Mouse (Mus musculus): ENCODE measurements around the gene Tenm4. TPM values are rescaled to one million over a fixed set of nuclear protein-coding genes. Genes with fewer than 3 reads are reported as not detected.
A peak's percentile ranks its signal among the peaks of the same experiment; 100 is the strongest.

Gene Tenm4
- polyA plus RNA-seq, 1 experiment from 2014 or later = 14.3 TPM

DNA sequence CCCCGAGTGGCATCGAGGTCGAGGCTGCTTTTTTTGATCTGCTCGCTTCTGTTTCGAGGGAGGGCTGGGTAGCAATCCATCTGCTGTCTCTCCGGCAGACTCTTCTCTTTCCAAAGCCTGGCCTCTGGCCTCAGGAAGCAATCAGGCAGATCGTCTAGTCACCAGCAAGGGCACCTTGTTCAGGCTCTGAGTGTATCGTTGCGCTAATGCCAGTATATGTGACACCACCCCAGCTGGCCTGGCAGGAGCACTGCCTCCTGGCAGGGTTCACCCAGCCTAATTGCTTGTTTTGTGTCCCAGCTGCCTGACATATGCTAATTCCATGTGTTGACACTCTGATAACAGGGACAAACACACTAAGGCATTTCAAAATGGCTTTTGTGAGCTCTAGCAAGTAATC lies 661.5 kb downstream of the Tenm4 start:
- H3K9ac ChIP-seq (ENCODE audit: low read depth, low read length) = 0 out of 2 replicates have a peak overlapping the region, but pooled peaks have one; percentile 8
- H3K9me3 ChIP-seq (ENCODE audit: control insufficient read depth, low read length) = no peaks in the 10 kb centered on the region
- 25% methylated on average over 9 of the region's 9 CpGs for WGBS
- peaks cover 2% of the 10 kb centered on the region; the same call in 1 of the 2 replicates for H3K4me1 ChIP-seq (ENCODE audit: control insufficient read depth, insufficient read depth, low read length)
- no peaks in the 10 kb centered on the region for H3K27me3 ChIP-seq (replicated peaks; ENCODE audit: control insufficient read depth, insufficient read depth, low read length)
- H3K4me3 ChIP-seq (ENCODE audit: low read length) = no peak overlapping the region
- H3K4me2 ChIP-seq (ENCODE audit: low read depth, low read length) = no peak overlapping the region
- H3K27ac ChIP-seq (ENCODE audit: low read length) = no peak overlapping the region
- peak; percentile 32; the same call in 1 of the 2 replicates for ATAC-seq
- H3K36me3 ChIP-seq (ENCODE audit: control insufficient read depth, insufficient read depth, low read length) = no peaks in the 10 kb centered on the region

DNA sequence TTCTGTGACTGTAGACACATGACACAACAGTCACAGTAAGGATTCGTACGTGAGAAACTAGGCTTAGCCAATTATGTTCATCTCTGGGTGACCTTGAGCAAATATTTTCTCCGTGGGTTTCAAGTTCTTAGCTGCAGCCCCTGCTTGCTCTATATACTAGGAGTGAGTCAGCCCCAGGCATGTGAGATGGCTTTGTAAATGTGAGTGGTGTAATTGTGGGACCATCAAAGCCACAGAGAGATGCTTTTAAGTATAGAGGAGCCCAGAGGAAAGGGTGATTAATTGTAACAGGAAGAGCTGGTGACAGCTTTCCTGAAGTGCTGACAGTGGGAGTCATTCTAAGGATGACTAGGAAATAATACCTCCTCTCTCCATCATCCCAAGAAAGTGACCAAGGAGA lies 662.0 kb downstream of the Tenm4 start:
- 60% methylated on average over 3 of the region's 3 CpGs for WGBS
- no peak for ATAC-seq
- no peaks in the 10 kb centered on the region for H3K9me3 ChIP-seq (ENCODE audit: control insufficient read depth, low read length)
- H3K4me1 ChIP-seq (ENCODE audit: control insufficient read depth, insufficient read depth, low read length) = peaks cover 2% of the 10 kb centered on the region; the same call in 1 of the 2 replicates
- H3K27me3 ChIP-seq (replicated peaks; ENCODE audit: control insufficient read depth, insufficient read depth, low read length) = no peaks in the 10 kb centered on the region
- no peak overlapping the region for H3K4me3 ChIP-seq (ENCODE audit: low read length)
- no peak overlapping the region for H3K4me2 ChIP-seq (ENCODE audit: low read depth, low read length)
- H3K27ac ChIP-seq (ENCODE audit: low read length) = no peak overlapping the region
- no peaks in the 10 kb centered on the region for H3K36me3 ChIP-seq (ENCODE audit: control insufficient read depth, insufficient read depth, low read length)
- H3K9ac ChIP-seq (ENCODE audit: low read depth, low read length) = no peak overlapping the region

DNA sequence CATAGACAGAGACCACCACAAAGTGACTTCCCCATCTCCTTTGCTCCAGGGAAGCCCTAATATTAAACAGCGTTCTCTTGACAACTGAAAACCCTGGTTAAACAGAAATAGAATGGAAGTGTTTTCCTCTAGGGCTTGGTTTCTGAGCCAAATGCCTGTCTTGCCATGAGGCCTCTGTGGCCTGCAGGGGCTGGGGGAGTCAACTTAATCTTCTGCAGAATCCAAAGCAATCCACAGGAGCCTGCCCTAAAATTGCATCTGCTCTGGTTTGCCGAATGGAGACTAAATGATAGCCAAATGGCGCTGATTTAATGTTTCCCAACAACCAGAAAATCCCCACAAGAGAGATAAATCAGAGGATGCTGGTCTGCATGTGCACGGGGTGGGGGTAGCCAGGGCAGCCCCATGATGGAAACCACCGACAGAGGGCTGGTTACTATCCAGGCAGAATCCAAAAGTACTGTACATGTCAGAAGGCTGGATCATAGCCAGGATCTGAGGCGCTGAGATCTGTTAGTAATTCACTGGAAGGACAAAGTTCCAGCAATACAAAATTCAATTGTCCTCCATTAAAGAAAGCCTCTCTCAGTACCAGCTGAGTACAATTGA lies 663.7 kb downstream of the Tenm4 start:
- no peak overlapping the region for H3K9ac ChIP-seq (ENCODE audit: low read depth, low read length)
- no peak overlapping the region for H3K4me2 ChIP-seq (ENCODE audit: low read depth, low read length)
- H3K27me3 ChIP-seq (replicated peaks; ENCODE audit: control insufficient read depth, insufficient read depth, low read length) = no peaks in the 10 kb centered on the region
- H3K27ac ChIP-seq (ENCODE audit: low read length) = peak overlapping the region; percentile 67
- H3K4me3 ChIP-seq (ENCODE audit: low read length) = no peak overlapping the region
- no peaks in the 10 kb centered on the region for H3K9me3 ChIP-seq (ENCODE audit: control insufficient read depth, low read length)
- peaks cover 2% of the 10 kb centered on the region; the same call in 1 of the 2 replicates for H3K4me1 ChIP-seq (ENCODE audit: control insufficient read depth, insufficient read depth, low read length)
- WGBS = 35% methylated on average over 6 of the region's 6 CpGs
- H3K36me3 ChIP-seq (ENCODE audit: control insufficient read depth, insufficient read depth, low read length) = no peaks in the 10 kb centered on the region
- peak; percentile 90 for ATAC-seq

DNA sequence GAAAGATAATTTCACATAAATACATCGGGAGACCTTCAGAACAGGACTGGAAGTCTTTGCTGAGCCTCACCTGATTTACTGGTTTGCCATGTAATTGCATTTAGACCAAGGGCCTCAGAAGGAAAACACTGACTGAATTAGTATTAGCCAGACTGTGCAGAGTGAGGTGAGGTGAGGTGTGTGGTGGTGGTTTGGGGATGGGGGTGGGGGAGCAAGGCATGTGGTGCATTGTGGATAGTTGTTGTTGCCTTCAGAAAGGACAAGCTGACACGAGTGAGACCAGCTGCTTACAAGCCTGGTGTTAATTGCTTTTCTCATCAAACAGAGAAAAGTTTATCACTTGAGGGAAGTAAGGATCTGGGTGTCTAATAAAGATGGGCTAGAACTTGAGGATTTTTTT lies 664.3 kb downstream of the Tenm4 start:
- no peaks in the 10 kb centered on the region for H3K9me3 ChIP-seq (ENCODE audit: control insufficient read depth, low read length)
- no peak overlapping the region for H3K4me3 ChIP-seq (ENCODE audit: low read length)
- H3K27ac ChIP-seq (ENCODE audit: low read length) = peak overlapping the region; percentile 43; the same call in 1 of the 2 replicates
- no peak overlapping the region for H3K4me2 ChIP-seq (ENCODE audit: low read depth, low read length)
- WGBS = 37% methylated on average over 2 of the region's 2 CpGs
- ATAC-seq = peak; percentile 32
- peaks cover 2% of the 10 kb centered on the region; the same call in 1 of the 2 replicates for H3K4me1 ChIP-seq (ENCODE audit: control insufficient read depth, insufficient read depth, low read length)
- H3K36me3 ChIP-seq (ENCODE audit: control insufficient read depth, insufficient read depth, low read length) = no peaks in the 10 kb centered on the region
- no peaks in the 10 kb centered on the region for H3K27me3 ChIP-seq (replicated peaks; ENCODE audit: control insufficient read depth, insufficient read depth, low read length)
- H3K9ac ChIP-seq (ENCODE audit: low read depth, low read length) = no peak overlapping the region

DNA sequence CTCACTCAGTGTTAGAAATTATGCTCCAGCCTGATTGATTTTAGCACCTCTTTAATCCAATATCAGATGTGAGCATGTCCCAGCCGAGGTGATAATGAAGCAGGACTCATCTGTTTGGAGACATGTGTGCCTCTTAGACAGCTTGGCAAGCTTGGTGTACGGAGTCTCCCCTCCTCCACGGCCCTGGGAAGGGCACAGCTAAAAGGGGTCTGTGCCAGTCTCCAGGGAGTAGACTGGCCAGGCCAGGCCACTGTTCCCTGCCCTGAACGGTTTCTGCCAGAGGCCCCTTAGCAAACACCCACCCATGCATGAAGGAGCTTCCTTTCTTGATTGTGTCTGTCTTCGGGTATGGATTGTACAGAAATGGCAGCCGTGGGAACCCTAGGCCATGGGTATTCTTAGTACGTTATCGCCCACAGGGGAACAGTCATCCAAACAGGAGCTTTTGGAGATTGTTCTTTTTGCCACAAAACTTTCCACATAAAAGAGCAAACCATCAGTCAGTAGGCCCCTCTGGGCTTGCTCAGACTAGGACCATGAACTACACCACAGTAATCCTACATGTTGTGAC lies 667.3 kb downstream of the Tenm4 start:
- ATAC-seq = no peak
- H3K27me3 ChIP-seq (replicated peaks; ENCODE audit: control insufficient read depth, insufficient read depth, low read length) = no peaks in the 10 kb centered on the region
- no peak overlapping the region for H3K4me3 ChIP-seq (ENCODE audit: low read length)
- no peak overlapping the region for H3K9ac ChIP-seq (ENCODE audit: low read depth, low read length)
- H3K4me1 ChIP-seq (ENCODE audit: control insufficient read depth, insufficient read depth, low read length) = peaks cover 6% of the 10 kb centered on the region; the same call in 1 of the 2 replicates
- no peaks in the 10 kb centered on the region for H3K9me3 ChIP-seq (ENCODE audit: control insufficient read depth, low read length)
- H3K27ac ChIP-seq (ENCODE audit: low read length) = no peak overlapping the region
- no peak overlapping the region for H3K4me2 ChIP-seq (ENCODE audit: low read depth, low read length)
- no peaks in the 10 kb centered on the region for H3K36me3 ChIP-seq (ENCODE audit: control insufficient read depth, insufficient read depth, low read length)
- 87% methylated on average over 8 of the region's 8 CpGs for WGBS

DNA sequence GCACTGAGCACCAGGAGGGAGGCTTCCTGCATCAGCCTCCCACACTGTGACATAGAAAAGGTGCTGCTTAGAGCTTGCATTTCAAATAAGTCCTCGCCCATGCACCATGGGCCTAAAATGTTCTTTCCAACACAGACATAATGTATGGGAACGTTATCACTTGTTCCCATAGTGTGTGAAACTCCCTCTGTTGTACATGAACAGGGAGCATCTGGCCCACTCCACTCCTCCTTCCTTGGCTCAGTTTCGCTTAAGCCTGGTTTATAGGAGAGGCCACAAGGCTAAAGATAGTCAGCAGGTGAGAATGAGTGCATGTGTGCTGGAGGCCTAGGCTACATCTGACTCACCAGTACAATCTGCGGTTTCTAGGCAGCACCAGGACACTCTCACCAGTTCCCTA lies 667.9 kb downstream of the Tenm4 start:
- no peak for ATAC-seq
- 93% methylated on average over 4 of the region's 4 CpGs for WGBS
- no peak overlapping the region for H3K27ac ChIP-seq (ENCODE audit: low read length)
- H3K9ac ChIP-seq (ENCODE audit: low read depth, low read length) = no peak overlapping the region
- H3K27me3 ChIP-seq (replicated peaks; ENCODE audit: control insufficient read depth, insufficient read depth, low read length) = no peaks in the 10 kb centered on the region
- peaks cover 9% of the 10 kb centered on the region; the same call in 1 of the 2 replicates for H3K4me1 ChIP-seq (ENCODE audit: control insufficient read depth, insufficient read depth, low read length)
- no peak overlapping the region for H3K4me2 ChIP-seq (ENCODE audit: low read depth, low read length)
- no peak overlapping the region for H3K4me3 ChIP-seq (ENCODE audit: low read length)
- H3K36me3 ChIP-seq (ENCODE audit: control insufficient read depth, insufficient read depth, low read length) = no peaks in the 10 kb centered on the region
- H3K9me3 ChIP-seq (ENCODE audit: control insufficient read depth, low read length) = no peaks in the 10 kb centered on the region

DNA sequence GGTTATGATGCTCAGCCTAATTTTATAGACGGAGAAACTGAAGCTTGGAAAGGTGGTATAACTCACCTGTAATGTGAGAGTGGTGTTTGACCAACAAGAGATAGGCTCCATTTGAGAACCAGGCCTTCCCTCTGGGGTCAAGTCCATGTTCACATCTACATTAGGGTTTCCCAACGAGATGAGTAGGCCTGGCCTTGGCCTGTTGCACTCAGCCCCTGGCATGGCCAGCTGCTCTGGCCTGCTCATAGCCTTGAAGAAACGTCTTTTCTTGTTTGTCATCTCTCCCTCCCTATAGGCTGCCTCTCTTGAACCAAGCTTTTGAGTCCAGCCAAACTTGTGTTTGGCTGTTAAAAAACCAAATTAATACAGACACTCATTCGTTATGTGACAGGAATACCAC lies 668.5 kb downstream of the Tenm4 start:
- no peaks in the 10 kb centered on the region for H3K27me3 ChIP-seq (replicated peaks; ENCODE audit: control insufficient read depth, insufficient read depth, low read length)
- no peak overlapping the region for H3K4me3 ChIP-seq (ENCODE audit: low read length)
- H3K9ac ChIP-seq (ENCODE audit: low read depth, low read length) = no peak overlapping the region
- ATAC-seq = no peak
- H3K36me3 ChIP-seq (ENCODE audit: control insufficient read depth, insufficient read depth, low read length) = no peaks in the 10 kb centered on the region
- WGBS = 84% methylated on average over 4 of the region's 4 CpGs
- H3K9me3 ChIP-seq (ENCODE audit: control insufficient read depth, low read length) = no peaks in the 10 kb centered on the region
- no peak overlapping the region for H3K4me2 ChIP-seq (ENCODE audit: low read depth, low read length)
- no peak overlapping the region for H3K27ac ChIP-seq (ENCODE audit: low read length)
- peaks cover 16% of the 10 kb centered on the region for H3K4me1 ChIP-seq (ENCODE audit: control insufficient read depth, insufficient read depth, low read length)

DNA sequence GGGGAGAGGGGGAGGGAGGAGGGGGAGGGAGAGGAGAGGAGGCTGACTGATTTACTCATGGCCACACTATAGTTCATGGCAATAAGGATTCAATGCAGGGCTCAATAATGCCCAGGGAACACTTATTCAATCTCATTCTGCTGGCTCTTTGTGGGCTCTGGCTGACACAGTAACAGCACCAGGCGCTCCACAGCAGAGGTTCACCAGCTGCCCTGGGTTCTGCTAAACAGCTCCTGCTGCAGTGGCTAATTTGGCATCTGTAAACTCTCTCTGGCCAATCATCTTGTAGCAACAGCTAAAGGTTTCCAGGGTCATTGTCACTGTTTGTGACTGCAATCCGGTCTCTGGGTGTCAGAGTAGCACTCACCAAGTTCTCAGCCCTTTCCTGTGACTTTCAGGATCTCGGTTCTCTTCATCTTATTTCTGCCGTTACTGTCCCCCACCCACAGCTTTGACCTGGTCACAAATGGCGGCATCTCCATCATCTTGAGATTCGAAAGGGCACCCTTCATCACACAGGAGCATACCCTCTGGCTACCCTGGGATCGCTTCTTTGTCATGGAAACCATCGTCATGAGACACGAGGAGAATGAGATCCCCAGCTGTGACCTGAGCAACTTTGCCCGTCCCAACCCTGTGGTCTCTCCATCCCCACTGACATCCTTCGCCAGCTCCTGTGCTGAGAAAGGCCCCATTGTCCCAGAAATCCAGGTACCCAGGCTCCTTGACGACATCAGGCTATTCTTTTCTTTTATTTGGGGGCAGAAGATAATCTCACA lies 671.6 kb downstream of the Tenm4 start:
- WGBS = 68% methylated on average over 12 of the region's 12 CpGs
- Histone ChIP-seq H3K27ac (ENCODE audit: low read length) (peak overlapping the region; percentile 31), H3K9me3 (ENCODE audit: control insufficient read depth, low read length) (no peaks in the 10 kb centered on the region), H3K27me3 (replicated peaks; ENCODE audit: control insufficient read depth, insufficient read depth, low read length) (no peaks in the 10 kb centered on the region), H3K36me3 (ENCODE audit: control insufficient read depth, insufficient read depth, low read length) (no peaks in the 10 kb centered on the region), H3K4me3 (ENCODE audit: low read length) (no peak overlapping the region), H3K4me2 (ENCODE audit: low read depth, low read length) (no peak overlapping the region), H3K4me1 (ENCODE audit: control insufficient read depth, insufficient read depth, low read length) (peaks cover 13% of the 10 kb centered on the region), H3K9ac (ENCODE audit: low read depth, low read length) (no peak overlapping the region)
- ATAC-seq = no peak

DNA sequence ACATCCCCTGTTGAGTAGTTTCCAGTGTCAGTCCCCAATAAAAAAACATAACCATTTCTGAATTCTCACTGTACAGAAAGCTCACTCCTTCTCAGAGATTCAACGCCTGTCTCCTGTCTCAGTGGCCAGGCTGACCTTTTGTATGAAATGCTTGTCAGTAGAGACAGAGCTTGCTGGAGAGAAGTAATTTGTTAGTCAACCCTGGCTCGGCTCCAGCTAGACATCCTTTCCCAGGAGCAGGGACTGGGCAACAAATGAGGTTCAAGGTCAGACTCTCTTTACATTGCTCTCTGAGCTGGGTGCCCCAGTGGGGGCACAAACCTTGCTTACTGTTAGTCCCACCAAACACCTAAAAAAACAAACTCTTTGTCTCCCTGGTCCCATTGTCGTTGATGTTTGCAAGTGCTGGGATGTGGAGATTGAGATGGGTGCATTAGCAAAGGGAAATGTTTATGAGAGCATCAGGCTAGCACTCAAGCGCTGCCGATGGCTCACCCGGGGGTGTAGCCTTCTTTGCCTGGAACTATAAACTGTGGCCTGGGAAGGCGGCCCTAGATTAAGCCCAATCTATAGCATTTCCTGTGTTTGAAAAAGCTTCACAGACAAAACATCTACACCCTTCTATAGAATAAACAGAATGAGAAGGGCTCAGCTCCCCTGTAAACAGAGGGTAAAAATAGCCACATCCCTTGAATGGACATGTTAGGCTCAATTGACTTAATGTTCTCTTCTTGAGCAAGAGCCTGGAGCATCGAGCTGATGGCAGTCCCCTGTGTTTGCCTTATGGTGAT lies 673.3 kb downstream of the Tenm4 start:
- Histone ChIP-seq H3K27ac (ENCODE audit: low read length) (peak overlapping the region; percentile 85), H3K9ac (ENCODE audit: low read depth, low read length) (no peak overlapping the region), H3K4me2 (ENCODE audit: low read depth, low read length) (no peak overlapping the region), H3K9me3 (ENCODE audit: control insufficient read depth, low read length) (no peaks in the 10 kb centered on the region), H3K4me3 (ENCODE audit: low read length) (no peak overlapping the region), H3K36me3 (ENCODE audit: control insufficient read depth, insufficient read depth, low read length) (no peaks in the 10 kb centered on the region), H3K4me1 (ENCODE audit: control insufficient read depth, insufficient read depth, low read length) (peaks cover 13% of the 10 kb centered on the region), H3K27me3 (replicated peaks; ENCODE audit: control insufficient read depth, insufficient read depth, low read length) (no peaks in the 10 kb centered on the region)
- WGBS = 35% methylated on average over 8 of the region's 8 CpGs
- ATAC-seq = peak; percentile 86

Measured in intestine, embryonic 16.5 days (tissue).